Mouse (Mus musculus): ENCODE results near the gene Gm20388. TPM values are rescaled to one million over a fixed set of nuclear protein-coding genes. Genes with fewer than 3 reads are reported as not detected.
"Not testable (repeated sequence)": the region's sequence is repeated elsewhere in the genome, so short reads cannot be mapped to it uniquely, and the experiment has no call there.

The Gm20388 gene
- polyA plus RNA-seq, 1 experiment from 2014 or later = not detected

DNA sequence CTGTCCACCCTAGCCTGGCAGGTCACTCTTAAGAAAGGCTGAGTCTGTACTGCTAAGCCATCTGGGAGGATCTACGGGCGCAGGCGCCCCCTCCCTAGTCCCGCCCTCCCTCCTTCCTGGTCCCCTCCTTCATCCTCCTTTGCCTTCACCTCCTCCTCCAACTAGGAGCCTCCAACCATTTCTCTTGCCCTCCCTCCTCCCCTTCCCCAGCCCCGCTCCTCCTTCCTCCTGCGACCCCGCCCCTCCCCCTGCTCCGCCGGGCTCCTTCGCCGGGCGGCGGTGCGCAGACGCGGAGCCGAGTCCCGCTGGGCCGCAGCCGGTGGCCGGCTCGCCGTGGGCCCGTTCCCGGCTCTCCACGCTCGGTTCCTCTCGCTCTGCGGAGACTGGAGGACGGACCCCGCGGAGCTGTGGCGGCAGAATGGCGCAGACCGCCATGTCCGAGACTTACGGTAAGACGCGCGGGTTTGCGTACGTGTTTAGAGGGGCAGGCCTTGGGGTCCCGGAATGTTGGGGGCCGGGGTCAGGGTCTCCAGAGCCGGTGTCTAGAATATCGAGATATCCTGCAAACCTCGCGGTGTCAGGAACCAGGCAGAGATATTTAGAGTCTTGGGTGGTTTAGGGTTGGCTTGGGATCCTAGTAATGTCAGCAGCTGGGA lies 3895.2 kb downstream of the Gm20388 start, which contains the start of gene Rab4a:
TSS of gene Rab4a (plus strand) at position 268 of the 656 bp plus-strand sequence.
- Histone ChIP-seq H3K27ac (ENCODE audit: low read depth, low read length) (peak within 1 kb of the TSS; percentile 50), H3K9ac (ENCODE audit: low read length) (peak within 1 kb of the TSS; percentile 87), H3K4me2 (peak within 1 kb of the TSS; percentile 81), H3K9me3 (ENCODE audit: control insufficient read depth, low read length) (no peaks in the 10 kb centered on the region), H3K36me3 (ENCODE audit: control insufficient read depth, insufficient read depth, low read length) (no peaks in the 10 kb centered on the region), H3K4me1 (ENCODE audit: control insufficient read depth, insufficient read depth, low read length) (peaks cover 26% of the 10 kb centered on the region), H3K4me3 (ENCODE audit: low read depth, low read length) (peak within 1 kb of the TSS; percentile 87), H3K27me3 (ENCODE audit: control insufficient read depth, insufficient read depth, low read length) (no peaks in the 10 kb centered on the region)
- WGBS = 1% methylated on average over 48 of the region's 48 CpGs
- peak; percentile 90 for ATAC-seq (ENCODE audit: low FRiP score)
- DNase-seq (ENCODE audit: low spot score, missing footprints) = peak; percentile 99

DNA sequence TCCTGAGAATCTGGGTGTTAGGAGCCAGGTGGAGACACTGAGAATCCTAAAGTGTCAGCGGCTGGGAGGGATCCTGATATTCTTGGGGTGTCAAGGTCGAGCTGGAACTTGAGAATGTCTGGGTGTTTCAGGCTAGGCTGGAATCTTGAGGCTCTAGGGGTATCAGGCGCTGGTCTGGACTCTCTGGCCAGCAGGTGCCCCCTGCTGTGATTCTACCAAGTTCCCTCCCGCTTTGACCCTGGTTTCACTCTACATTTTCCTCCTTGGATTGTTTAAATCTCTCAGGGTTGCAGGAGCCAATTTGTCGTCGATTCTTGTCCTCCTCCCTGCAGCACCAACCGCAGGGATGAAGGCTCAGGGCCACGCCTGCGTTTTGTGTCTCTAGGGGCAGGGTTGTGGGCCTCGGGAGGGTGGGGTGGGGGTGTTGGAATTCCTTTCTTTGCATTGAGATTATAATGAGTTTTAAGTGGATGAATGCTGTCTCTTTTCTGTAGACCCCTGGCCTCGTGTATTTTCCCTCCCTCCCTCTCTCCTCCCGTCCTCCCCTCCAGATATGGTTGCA lies 3895.8 kb downstream of the Gm20388 start:
- Histone ChIP-seq H3K9ac (ENCODE audit: low read length) (peak overlapping the region; percentile 87), H3K4me3 (ENCODE audit: low read depth, low read length) (peak overlapping the region; percentile 87), H3K27ac (ENCODE audit: low read depth, low read length) (peak overlapping the region; percentile 50), H3K36me3 (ENCODE audit: control insufficient read depth, insufficient read depth, low read length) (no peaks in the 10 kb centered on the region), H3K4me2 (peak overlapping the region; percentile 81), H3K27me3 (ENCODE audit: control insufficient read depth, insufficient read depth, low read length) (no peaks in the 10 kb centered on the region), H3K9me3 (ENCODE audit: control insufficient read depth, low read length) (no peaks in the 10 kb centered on the region), H3K4me1 (ENCODE audit: control insufficient read depth, insufficient read depth, low read length) (peaks cover 26% of the 10 kb centered on the region)
- 2% methylated on average over 12 of the region's 12 CpGs for WGBS
- ATAC-seq (ENCODE audit: low FRiP score) (0 out of 2 replicates have a peak, but pooled peaks have one; percentile 29), DNase-seq (ENCODE audit: low spot score, missing footprints) (no peak)

DNA sequence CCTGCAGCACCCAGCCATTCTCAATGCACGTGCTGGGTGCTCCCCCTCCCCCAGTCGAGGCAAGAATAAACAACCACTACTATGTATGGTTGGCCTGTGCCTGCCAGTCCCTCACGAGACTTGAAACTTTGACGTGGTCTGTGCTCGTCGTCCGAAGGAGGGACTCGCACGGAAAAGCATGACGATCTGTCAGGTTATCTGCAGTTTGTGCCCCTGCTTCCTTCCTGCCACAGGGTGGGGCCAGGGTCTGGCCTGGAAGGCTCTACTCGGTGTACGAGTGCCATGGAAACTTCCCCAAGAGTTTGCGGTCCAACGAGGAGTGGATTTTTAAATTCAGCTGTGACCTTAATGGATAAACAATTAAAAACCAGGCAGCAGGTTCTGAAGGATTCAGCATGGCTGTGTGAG lies 3896.4 kb downstream of the Gm20388 start:
- 11% methylated on average over 14 of the region's 14 CpGs for WGBS
- Histone ChIP-seq H3K9me3 (ENCODE audit: control insufficient read depth, low read length) (no peaks in the 10 kb centered on the region), H3K4me3 (ENCODE audit: low read depth, low read length) (peak overlapping the region; percentile 87), H3K27ac (ENCODE audit: low read depth, low read length) (no peak overlapping the region), H3K4me1 (ENCODE audit: control insufficient read depth, insufficient read depth, low read length) (peaks cover 26% of the 10 kb centered on the region), H3K9ac (ENCODE audit: low read length) (peak overlapping the region; percentile 87), H3K36me3 (ENCODE audit: control insufficient read depth, insufficient read depth, low read length) (no peaks in the 10 kb centered on the region), H3K4me2 (peak overlapping the region; percentile 81), H3K27me3 (ENCODE audit: control insufficient read depth, insufficient read depth, low read length) (no peaks in the 10 kb centered on the region)
- DNase-seq (ENCODE audit: low spot score, missing footprints) (peak; percentile 85), ATAC-seq (ENCODE audit: low FRiP score) (peak; percentile 51)

DNA sequence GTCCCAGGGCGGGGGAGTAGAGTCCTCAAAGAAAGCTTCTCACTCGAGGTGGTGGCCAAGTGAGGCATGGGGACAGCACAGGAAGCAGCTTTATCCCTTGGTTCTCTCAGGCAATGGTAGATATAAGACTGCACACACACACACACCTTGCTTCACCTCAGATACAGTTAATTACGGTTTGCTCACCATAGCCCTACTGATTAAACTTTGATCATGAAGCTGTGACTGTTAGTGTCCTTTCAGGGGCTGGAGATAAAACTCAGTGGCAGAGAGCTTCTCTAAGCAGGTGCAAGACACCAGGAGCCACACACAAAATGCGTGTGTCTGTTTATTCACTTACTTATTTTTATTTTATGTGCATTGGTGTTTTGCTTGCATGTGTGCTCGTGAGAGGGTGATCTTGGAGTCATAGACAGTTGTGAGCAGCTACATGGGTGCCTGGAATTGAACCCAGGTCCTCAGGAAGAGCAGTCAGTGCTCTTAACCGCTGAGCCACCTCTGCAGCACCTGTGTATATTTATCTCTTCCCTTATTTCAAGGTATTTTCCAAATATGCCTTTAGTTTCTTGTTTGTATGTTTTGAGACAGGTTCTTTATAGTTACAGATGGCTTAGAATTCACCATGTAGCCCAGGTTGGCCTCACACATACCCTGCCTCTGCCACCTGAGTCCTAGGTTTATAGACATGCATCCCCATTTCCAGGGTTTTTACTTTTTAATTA lies 3897.4 kb downstream of the Gm20388 start:
- peaks cover 26% of the 10 kb centered on the region for H3K4me1 ChIP-seq (ENCODE audit: control insufficient read depth, insufficient read depth, low read length)
- peak; percentile 84 for DNase-seq (ENCODE audit: low spot score, missing footprints)
- ATAC-seq (ENCODE audit: low FRiP score) = no peak
- WGBS = 67% methylated on average over 6 of the region's 6 CpGs
- H3K27me3 ChIP-seq (ENCODE audit: control insufficient read depth, insufficient read depth, low read length) = no peaks in the 10 kb centered on the region
- H3K27ac ChIP-seq (ENCODE audit: low read depth, low read length) = no peak overlapping the region
- no peak overlapping the region for H3K4me2 ChIP-seq
- H3K9me3 ChIP-seq (ENCODE audit: control insufficient read depth, low read length) = no peaks in the 10 kb centered on the region
- H3K4me3 ChIP-seq (ENCODE audit: low read depth, low read length) = no peak overlapping the region
- H3K9ac ChIP-seq (ENCODE audit: low read length) = no peak overlapping the region
- no peaks in the 10 kb centered on the region for H3K36me3 ChIP-seq (ENCODE audit: control insufficient read depth, insufficient read depth, low read length)

DNA sequence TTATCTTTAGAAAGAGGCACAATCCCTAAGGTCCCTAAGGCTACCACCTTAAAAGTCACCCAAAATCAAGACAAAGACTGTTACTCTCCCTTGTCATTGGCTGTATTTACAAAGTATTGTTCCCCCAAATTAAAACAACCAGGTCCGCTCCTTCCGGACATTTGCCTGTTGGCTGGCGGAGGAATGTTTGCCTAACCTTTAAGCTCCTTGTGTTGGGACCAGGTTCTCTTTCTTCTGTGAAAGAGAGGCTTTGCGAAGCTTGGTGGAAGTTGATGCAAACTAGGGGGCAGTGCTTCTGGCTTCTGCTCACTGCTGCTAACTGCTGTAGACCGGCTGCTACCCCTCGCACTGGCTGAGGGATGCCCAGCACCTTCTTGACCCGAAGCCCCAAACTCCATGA lies 3898.0 kb downstream of the Gm20388 start:
- DNase-seq (ENCODE audit: low spot score, missing footprints) (peak; percentile 75), ATAC-seq (ENCODE audit: low FRiP score) (no peak)
- 69% methylated on average over 7 of the region's 7 CpGs for WGBS
- Histone ChIP-seq H3K9me3 (ENCODE audit: control insufficient read depth, low read length) (no peaks in the 10 kb centered on the region), H3K9ac (ENCODE audit: low read length) (no peak overlapping the region), H3K27me3 (ENCODE audit: control insufficient read depth, insufficient read depth, low read length) (no peaks in the 10 kb centered on the region), H3K4me2 (no peak overlapping the region), H3K36me3 (ENCODE audit: control insufficient read depth, insufficient read depth, low read length) (no peaks in the 10 kb centered on the region), H3K4me3 (ENCODE audit: low read depth, low read length) (no peak overlapping the region), H3K27ac (ENCODE audit: low read depth, low read length) (no peak overlapping the region), H3K4me1 (ENCODE audit: control insufficient read depth, insufficient read depth, low read length) (peaks cover 26% of the 10 kb centered on the region)

DNA sequence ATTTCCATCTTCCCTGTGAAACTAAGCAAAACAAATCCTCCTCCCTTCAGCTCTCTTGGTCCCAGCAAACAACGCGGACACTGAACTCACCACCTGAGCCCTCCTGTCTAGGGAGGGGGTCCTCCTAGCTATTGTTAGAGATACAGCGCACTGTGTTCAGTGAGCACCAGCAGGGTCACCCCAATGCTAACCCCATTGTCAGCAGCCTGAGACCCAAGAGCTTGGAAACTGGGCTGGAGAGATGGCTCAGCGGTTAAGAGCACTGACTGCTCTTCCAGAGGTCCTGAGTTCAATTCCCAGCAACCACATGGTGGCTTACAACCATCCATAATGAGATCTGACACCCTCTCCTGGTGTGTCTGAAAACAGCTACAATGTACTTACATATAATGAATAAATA lies 3898.7 kb downstream of the Gm20388 start:
- peaks cover 26% of the 10 kb centered on the region for H3K4me1 ChIP-seq (ENCODE audit: control insufficient read depth, insufficient read depth, low read length)
- H3K27ac ChIP-seq (ENCODE audit: low read depth, low read length); H3K9ac ChIP-seq (ENCODE audit: low read length); H3K4me2 ChIP-seq; H3K27me3 ChIP-seq (ENCODE audit: control insufficient read depth, insufficient read depth, low read length); H3K9me3 ChIP-seq (ENCODE audit: control insufficient read depth, low read length); ATAC-seq (ENCODE audit: low FRiP score); H3K4me3 ChIP-seq (ENCODE audit: low read depth, low read length); H3K36me3 ChIP-seq (ENCODE audit: control insufficient read depth, insufficient read depth, low read length): not testable (repeated sequence)
- 83% methylated on average over 4 of the region's 4 CpGs for WGBS
- peak; percentile 28 for DNase-seq (ENCODE audit: low spot score, missing footprints)

DNA sequence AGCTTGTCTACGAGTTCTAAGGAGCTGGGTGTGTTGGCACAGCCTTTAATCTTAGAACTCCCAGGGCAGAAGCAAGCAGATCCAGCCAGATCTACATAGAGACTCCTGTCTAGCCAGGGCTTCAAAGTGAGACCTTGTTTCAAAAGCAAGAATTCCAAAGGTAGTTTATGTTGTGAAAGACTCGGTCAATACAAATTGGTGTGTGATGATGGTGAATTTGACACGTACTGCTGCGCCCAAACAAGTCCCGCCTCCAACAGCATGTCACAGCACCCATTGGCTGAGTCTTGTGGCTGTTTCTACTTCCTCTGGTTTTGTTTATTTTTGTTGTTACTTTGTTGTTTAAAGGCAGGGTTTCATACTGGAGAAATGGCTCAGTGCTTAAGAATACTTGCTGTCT lies 3901.6 kb downstream of the Gm20388 start:
- WGBS = 94% methylated on average over 5 of the region's 5 CpGs

DNA sequence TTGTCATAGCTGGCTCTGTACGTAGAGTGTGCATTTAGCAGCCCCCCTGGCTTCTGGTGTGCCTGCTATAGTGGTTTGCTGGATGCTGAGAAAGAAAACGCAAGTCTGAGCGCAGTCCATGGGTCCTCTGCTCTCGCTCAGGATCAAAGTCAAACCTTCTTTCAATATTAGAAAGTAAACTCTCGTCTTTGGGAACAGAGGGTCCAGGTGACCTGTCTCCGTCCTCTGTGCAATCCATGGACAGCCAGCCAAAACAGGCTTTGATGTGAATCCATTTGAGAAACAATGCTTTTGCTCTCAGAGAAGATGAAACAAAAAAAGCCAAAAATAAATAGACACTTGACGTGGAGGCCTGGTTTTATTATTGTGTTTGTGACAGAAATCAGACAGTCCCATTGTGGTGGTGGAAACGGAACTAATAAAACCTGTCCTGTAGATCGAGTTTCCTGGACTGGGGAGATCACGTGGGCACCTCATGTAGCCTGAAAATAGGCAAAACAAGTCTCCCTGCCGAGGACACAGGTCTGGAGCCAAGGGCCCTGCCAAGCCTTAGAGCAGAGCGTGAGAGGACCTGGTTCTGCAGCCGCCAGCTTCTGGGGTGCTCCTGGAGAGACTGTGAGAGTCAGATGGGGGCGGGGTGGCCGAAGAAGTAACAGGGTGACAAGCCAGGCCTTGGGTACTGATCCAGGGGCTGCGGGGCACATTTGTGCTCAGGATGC lies 3902.7 kb downstream of the Gm20388 start:
- Histone ChIP-seq H3K9ac (ENCODE audit: low read length) (no peak overlapping the region), H3K4me3 (ENCODE audit: low read depth, low read length) (no peak overlapping the region), H3K9me3 (ENCODE audit: control insufficient read depth, low read length) (no peaks in the 10 kb centered on the region), H3K27ac (ENCODE audit: low read depth, low read length) (no peak overlapping the region), H3K27me3 (ENCODE audit: control insufficient read depth, insufficient read depth, low read length) (no peaks in the 10 kb centered on the region), H3K4me1 (ENCODE audit: control insufficient read depth, insufficient read depth, low read length) (peaks cover 4% of the 10 kb centered on the region; the same call in 1 of the 2 replicates), H3K4me2 (no peak overlapping the region), H3K36me3 (ENCODE audit: control insufficient read depth, insufficient read depth, low read length) (no peaks in the 10 kb centered on the region)
- no peak for ATAC-seq (ENCODE audit: low FRiP score)
- WGBS = 83% methylated on average over 16 of the region's 16 CpGs
- no peak for DNase-seq (ENCODE audit: low spot score, missing footprints)

More for the DNA sequence above, 3901.6 kb downstream of the Gm20388 start:
- Histone ChIP-seq H3K4me2 (no peak overlapping the region), H3K27ac (ENCODE audit: low read depth, low read length) (no peak overlapping the region), H3K4me1 (ENCODE audit: control insufficient read depth, insufficient read depth, low read length) (peaks cover 9% of the 10 kb centered on the region), H3K27me3 (ENCODE audit: control insufficient read depth, insufficient read depth, low read length) (no peaks in the 10 kb centered on the region), H3K9ac (ENCODE audit: low read length) (no peak overlapping the region), H3K36me3 (ENCODE audit: control insufficient read depth, insufficient read depth, low read length) (no peaks in the 10 kb centered on the region), H3K4me3 (ENCODE audit: low read depth, low read length) (no peak overlapping the region), H3K9me3 (ENCODE audit: control insufficient read depth, low read length) (no peaks in the 10 kb centered on the region)
- ATAC-seq (ENCODE audit: low FRiP score) = no peak
- DNase-seq (ENCODE audit: low spot score, missing footprints) = no peak

Measured in midbrain, embryonic 11.5 days (tissue).